Mouse (Mus musculus) C3H10T1/2 (cell line): ENCODE results near the gene Eps8l3. TPM values are rescaled to one million over a fixed set of nuclear protein-coding genes. Genes with fewer than 3 reads are reported as not detected.

Experiments used
- polyA plus RNA-seq, 2 experiments: library from polyadenylated mRNA; unstranded; fragments of >200 nt; fragmentation: generic; extraction: Trizol; gene quantifications; one replicate each; pipeline ENCODE4 v1.2.1; 2012; ENCODE audit warnings: missing spikeins in 2 of 2

The Eps8l3 gene
- polyA plus RNA-seq, result not detected

GRCm38 (mm10) chr3:107877005-107877404, at the start of gene Eps8l3:
TSS of gene Eps8l3 (plus strand) at chr3:107877229.

DNA sequence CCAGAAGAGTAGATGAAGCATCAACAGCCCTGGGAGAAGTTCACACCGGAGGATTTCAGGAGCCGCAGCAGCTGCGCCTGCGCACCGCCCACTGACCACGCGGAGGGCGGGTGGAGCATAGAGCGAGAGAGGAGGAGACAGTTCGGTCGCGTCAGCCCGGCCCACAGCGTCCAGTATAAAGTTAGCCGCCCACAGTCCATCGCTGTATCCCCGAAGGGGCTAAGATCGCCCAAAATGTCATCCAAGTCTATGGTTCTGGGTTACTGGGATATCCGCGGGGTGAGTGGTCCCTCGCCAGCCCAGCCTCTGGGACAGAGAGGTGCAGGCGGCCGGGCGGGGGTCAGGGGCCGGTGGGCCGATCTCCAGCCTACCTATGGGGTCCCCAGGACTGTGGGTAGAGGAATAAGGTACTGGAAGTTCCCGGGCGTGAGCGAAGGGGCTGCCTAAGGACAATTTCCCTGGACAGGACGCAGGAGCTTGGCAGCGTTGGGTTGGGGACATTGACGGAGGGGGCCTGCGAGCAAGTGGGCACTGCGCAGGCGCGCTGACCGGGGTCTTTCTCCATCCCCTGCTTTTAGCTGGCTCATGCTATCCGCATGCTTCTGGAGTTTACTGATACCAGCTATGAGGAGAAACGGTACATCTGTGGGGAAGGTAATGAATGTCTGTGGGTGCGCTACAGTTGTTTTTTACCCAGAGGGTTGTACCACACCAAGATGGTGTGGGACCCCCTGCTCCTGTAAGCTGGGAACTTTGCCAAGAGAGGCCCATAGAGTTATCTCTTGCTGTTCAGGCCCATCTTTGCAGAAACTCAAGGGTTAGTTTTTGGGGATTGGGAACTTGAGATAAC, 18.9 kb downstream of the Eps8l3 start, which contains the start of gene Gstm5:
Gene Gstm5, plus strand, starts transcription at position 102 of the 850 bp plus-strand sequence.

GRCm38 (mm10) chr3:107931670-107932069, 54.6 kb downstream of the Eps8l3 start, which contains the start of gene Gstm7:
TSS of gene Gstm7 (minus strand) at chr3:107931817.

Other genes with a start within 250 kb of the Eps8l3 start
- not detected for gene Gm10961, start 245.9 kb upstream of the Eps8l3 start, polyA plus RNA-seq
- 10 to 100 TPM; 18.6 to 37.2 TPM for gene Strip1, start 245.5 kb upstream of the Eps8l3 start, polyA plus RNA-seq
- gene Ahcyl1, start 180.7 kb upstream of the Eps8l3 start, polyA plus RNA-seq, result 10 to 100 TPM in 1 of 2 experiments, 1 to 10 TPM in 1; 7.0 to 51.5 TPM
- gene Csf1, start 116.8 kb upstream of the Eps8l3 start, polyA plus RNA-seq, result 100 to 1,000 TPM in 1 of 2 experiments, 10 to 100 TPM in 1; 53.3 to 101 TPM
- gene Gstm5, start 18.6 kb downstream of the Eps8l3 start, polyA plus RNA-seq, result 100 to 1,000 TPM in 1 of 2 experiments, 10 to 100 TPM in 1; 27.3 to 117 TPM
- 1 to 10 TPM in 1 of 2 experiments, under 1 TPM in 1; 0.67 to 4.2 TPM for gene Gstm7, start 54.6 kb downstream of the Eps8l3 start, polyA plus RNA-seq
- under 1 TPM; 0.15 to 0.59 TPM for gene Gstm6, start 66.5 kb downstream of the Eps8l3 start, polyA plus RNA-seq
- under 1 TPM; 0.02 to 0.06 TPM for gene Gstm3, start 92.1 kb downstream of the Eps8l3 start, polyA plus RNA-seq
- 100 to 1,000 TPM in 1 of 2 experiments, 10 to 100 TPM in 1; 74.5 to 252 TPM for gene Gstm2, start 109.2 kb downstream of the Eps8l3 start, polyA plus RNA-seq
- 100 to 1,000 TPM; 317 to 499 TPM for gene Gstm1, start 140.7 kb downstream of the Eps8l3 start, polyA plus RNA-seq
- under 1 TPM; 0.15 to 0.91 TPM for gene Gstm4, start 167.7 kb downstream of the Eps8l3 start, polyA plus RNA-seq
- gene Ampd2, start 209.4 kb downstream of the Eps8l3 start, polyA plus RNA-seq, result 10 to 100 TPM; 19.0 to 51.7 TPM
- gene Gnat2, start 215.6 kb downstream of the Eps8l3 start, polyA plus RNA-seq, result 1 to 10 TPM in 1 of 2 experiments, under 1 TPM in 1; 0.49 to 2.2 TPM